Mouse (Mus musculus) embryonic fibroblast, embryonic 13.5 days (primary cell): ENCODE measurements around the gene Rnf115.

Experiments
- CTCF ChIP-seq: IDR thresholded peaks from 2 replicates; pipeline ENCODE4 v1.5.1; 2011; ENCODE audit warnings: mild to moderate bottlenecking, control low read depth, low read length, moderate library complexity, borderline replicate concordance; ENCODE audit not compliant: insufficient read depth
- POLR2A ChIP-seq: IDR thresholded peaks from 2 replicates; pipeline ENCODE4 v1.6.1; 2011; ENCODE audit warnings: low read depth, mild to moderate bottlenecking, control low read depth, low read length, moderate library complexity

GRCm38 (mm10) chr3:96759695-96760094 lies 32.2 kb downstream of the Rnf115 start:
- no peak for TF ChIP-seq CTCF
- no peak for TF ChIP-seq POLR2A
